In genomic region chr5:143053132-143053972, GRCm38 (mm10) we compare ENCODE assay signal across 7 mouse cellular contexts. TPM values are rescaled to one million over a fixed set of nuclear protein-coding genes. Genes with fewer than 3 reads are reported as not detected.
A peak's percentile ranks its signal among the peaks of the same experiment; 100 is the strongest.
DNase-seq lines count a peak whose midpoint lies in the region; ATAC-seq and TF ChIP-seq lines count a peak whose summit lies in the region.

No protein-coding gene starts in this region.

- no peak for TF ChIP-seq EP300 in heart, postnatal 0 days (IDR thresholded peaks at IDR 0.05; ENCODE audit: low read depth)
- no peak for TF ChIP-seq EP300 in liver, postnatal 0 days (IDR thresholded peaks at IDR 0.05; ENCODE audit: low read depth)

- TF ChIP-seq CTCF in spleen, adult 2 months (IDR thresholded peaks at IDR 0.05; ENCODE audit: extremely low read depth, insufficient read depth, insufficient read length, insufficient replicate concordance) = no peak
- no peak for TF ChIP-seq CTCF in heart, postnatal 0 days (IDR thresholded peaks at IDR 0.05; ENCODE audit: low read depth)
- no peak for TF ChIP-seq CTCF in liver, postnatal 0 days (IDR thresholded peaks at IDR 0.05; ENCODE audit: low read depth)

- DNase-seq in spleen, adult 2 months (ENCODE audit: low read depth in 1 of 2, low spot score in 2 of 2) = no peak
- no peak for DNase-seq in spleen, adult 18-20 months
- DNase-seq in heart, postnatal 0 days (ENCODE audit: low spot score) = peak; percentile 50
- DNase-seq in liver, postnatal 0 days = no peak
- DNase-seq in thymus, postnatal 0 days (ENCODE audit: low spot score) = no peak

- no peaks in the 10 kb centered on the region for H3K9me3 ChIP-seq in heart, postnatal 0 days (replicated peaks; ENCODE audit: control insufficient read depth, low read length)
- H3K9me3 ChIP-seq in liver, postnatal 0 days (ENCODE audit: low read length) = no peaks in the 10 kb centered on the region
- no peaks in the 10 kb centered on the region for H3K9me3 ChIP-seq in stomach, embryonic 15.5 days

- H3K27me3 ChIP-seq in spleen, adult 2 months (ENCODE audit: control insufficient read depth, insufficient read depth, low read length) = no peaks in the 10 kb centered on the region
- no peaks in the 10 kb centered on the region for H3K27me3 ChIP-seq in heart, postnatal 0 days (ENCODE audit: control insufficient read depth, insufficient read depth, low read length)
- H3K27me3 ChIP-seq in liver, postnatal 0 days (ENCODE audit: insufficient read depth, low read length) = no peaks in the 10 kb centered on the region
- H3K27me3 ChIP-seq in stomach, embryonic 15.5 days (replicated peaks) = no peaks in the 10 kb centered on the region

- 80% methylated on average over 5 of the region's 5 CpGs for WGBS in spleen, adult 2 months
- 39% methylated on average over 5 of the region's 5 CpGs for WGBS in heart, postnatal 0 days
- WGBS in liver, postnatal 0 days (ENCODE audit: insufficient replicate concordance) = 59% methylated on average over 5 of the region's 5 CpGs
- 53% methylated on average over 5 of the region's 5 CpGs for WGBS in stomach, embryonic 15.5 days

- peak overlapping the region; percentile 80 for H3K27ac ChIP-seq in spleen, adult 2 months (ENCODE audit: insufficient read depth, low read length)
- H3K27ac ChIP-seq in heart, postnatal 0 days (ENCODE audit: low read depth) = peak overlapping the region; percentile 76
- H3K27ac ChIP-seq in liver, postnatal 0 days (ENCODE audit: low read depth) = peak overlapping the region; percentile 69
- H3K27ac ChIP-seq in stomach, embryonic 15.5 days = peak overlapping the region; percentile 51

- H3K4me3 ChIP-seq in spleen, adult 2 months (ENCODE audit: extremely low read depth, insufficient read depth, insufficient read length) = no peak overlapping the region
- no peak overlapping the region for H3K4me3 ChIP-seq in heart, postnatal 0 days (ENCODE audit: low read depth, low read length)
- no peak overlapping the region for H3K4me3 ChIP-seq in liver, postnatal 0 days (ENCODE audit: low read depth, low read length)
- no peak overlapping the region for H3K4me3 ChIP-seq in stomach, embryonic 15.5 days (replicated peaks)

- H3K4me2 ChIP-seq in heart, postnatal 0 days (ENCODE audit: low read depth, low read length) = no peak overlapping the region
- H3K4me2 ChIP-seq in liver, postnatal 0 days (ENCODE audit: low read depth, low read length) = peak overlapping the region; percentile 56
- H3K4me2 ChIP-seq in stomach, embryonic 15.5 days = no peak overlapping the region

- H3K4me1 ChIP-seq in spleen, adult 2 months (ENCODE audit: control insufficient read depth, insufficient read depth, insufficient read length) = peaks cover 36% of the 10 kb centered on the region
- H3K4me1 ChIP-seq in heart, postnatal 0 days (ENCODE audit: control insufficient read depth, insufficient read depth) = peaks cover 49% of the 10 kb centered on the region
- peaks cover 73% of the 10 kb centered on the region for H3K4me1 ChIP-seq in liver, postnatal 0 days (ENCODE audit: insufficient read depth)
- H3K4me1 ChIP-seq in stomach, embryonic 15.5 days = peaks cover 34% of the 10 kb centered on the region

- ATAC-seq in heart, postnatal 0 days (ENCODE audit: insufficient read depth, low read depth) = 0 out of 2 replicates have a peak, but pooled peaks have one; percentile 19
- ATAC-seq in liver, postnatal 0 days = no peak
- ATAC-seq in stomach, embryonic 15.5 days (ENCODE audit: insufficient read depth, low FRiP score, low read depth) = no peak
- no peak for ATAC-seq in inflammation-experienced regulatory T-cells, adult 6 months

- no peak for TF ChIP-seq POLR2A in spleen, adult 2 months (IDR thresholded peaks at IDR 0.05; ENCODE audit: low read depth, low read length)

- H3K9ac ChIP-seq in heart, postnatal 0 days (replicated peaks; ENCODE audit: low read depth, low read length) = no peak overlapping the region
- H3K9ac ChIP-seq in liver, postnatal 0 days (replicated peaks) = no peak overlapping the region
- H3K9ac ChIP-seq in stomach, embryonic 15.5 days = no peak overlapping the region

- no peaks in the 10 kb centered on the region for H3K36me3 ChIP-seq in spleen, adult 2 months (ENCODE audit: control insufficient read depth, insufficient read depth, low read length)
- no peaks in the 10 kb centered on the region for H3K36me3 ChIP-seq in heart, postnatal 0 days (replicated peaks; ENCODE audit: control insufficient read depth, insufficient read depth, low read length)
- H3K36me3 ChIP-seq in liver, postnatal 0 days (replicated peaks; ENCODE audit: insufficient read depth, low read length) = peaks cover 13% of the 10 kb centered on the region
- H3K36me3 ChIP-seq in stomach, embryonic 15.5 days = no peaks in the 10 kb centered on the region

RNA-seq across cellular contexts. Expression of gene Rnf216, which starts 59.4 kb away (rescaled TPM):
- polyA plus RNA-seq in spleen, adult 2 months (2012; rRNA removed) = 25.9 and 32.4 TPM in 2 replicates
- total RNA-seq in heart, postnatal 0 days (2014; rRNA removed; ENCODE audit: low replicate concordance) = 23.3 and 25.2 TPM in 2 replicates
- 17.1 and 17.7 TPM in 2 replicates for polyA plus RNA-seq in heart, postnatal 0 days (2015; fragmentation: Nextera tagmentation; extraction: Ambion mirVana)
- polyA plus RNA-seq in liver, postnatal 0 days (2015; fragmentation: Nextera tagmentation; extraction: Ambion mirVana) = 8.4 and 10.5 TPM in 2 replicates
- polyA plus RNA-seq in stomach, embryonic 15.5 days (2015; fragmentation: Nextera tagmentation; extraction: Ambion mirVana) = 33.9 and 35.2 TPM in 2 replicates
- 10 to 100 TPM; 31.4 to 41.7 (median 32.2) TPM for polyA plus RNA-seq in inflammation-experienced regulatory T-cells, adult 6 months (2017; shearing (Covaris generic))
- polyA plus RNA-seq in thymus, postnatal 0 days (2015; fragmentation: Nextera tagmentation; extraction: Ambion mirVana) = 13.1 and 13.5 TPM in 2 replicates
